Mouse (Mus musculus) liver, adult 2 months (tissue): ENCODE measurements at regions not wholly inside any gene's neighbourhood (a gene's known extent, or its start where the extent isn't known, plus 50 kb on each side); places are given as distances from the start of the nearest gene placed in this dataset.

Source experiments
- CTCF ChIP-seq: fragments of 200-500 bp; IDR thresholded peaks from 2 replicates; pipeline ENCODE4 v1.5.1; 2011; ENCODE audit warnings: low read depth, low read length, control low read depth
- POLR2A ChIP-seq: fragments of 200-500 bp; IDR thresholded peaks from 2 replicates; pipeline ENCODE4 v1.6.1; 2011; ENCODE audit warnings: low read length, control low read depth; ENCODE audit not compliant: insufficient read depth; ENCODE audit errors: extremely low read depth

DNA sequence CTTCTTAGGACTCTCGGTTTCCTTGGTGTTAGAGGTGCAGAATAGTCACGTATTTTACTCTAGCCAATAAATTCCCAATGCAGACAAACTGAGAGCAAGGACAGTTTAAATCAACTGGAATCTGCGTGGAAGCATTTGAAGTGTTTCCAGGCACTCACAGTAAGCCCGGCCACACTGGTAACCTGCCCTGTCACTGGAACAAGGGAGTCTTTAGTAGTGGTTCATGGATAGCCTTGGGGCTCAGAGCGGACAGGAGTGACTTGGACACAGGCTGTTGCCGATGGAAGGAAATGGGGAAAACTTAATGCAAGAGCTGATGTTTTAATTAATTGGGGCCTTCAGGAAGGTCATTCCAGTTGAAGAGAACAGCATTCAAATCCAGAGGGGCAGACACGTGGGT lies 334.4 kb upstream of the Zfp637 start:
- no peak for TF ChIP-seq CTCF
- no peak for TF ChIP-seq POLR2A
